Mouse (Mus musculus): ENCODE data around the gene Pkn3. TPM values are rescaled to one million over a fixed set of nuclear protein-coding genes. Genes with fewer than 3 reads are reported as not detected.

The Pkn3 gene
- total RNA-seq, 1 experiment from 2014 or later, result 8.6 TPM

Other genes starting within 250 kb of the Pkn3 start
- 11.3 and 11.6 TPM in 2 replicates for gene Cercam, start 208.5 kb upstream of the Pkn3 start, total RNA-seq (2021)
- 51.0 and 66.3 TPM in 2 replicates for gene Odf2, start 188.5 kb upstream of the Pkn3 start, total RNA-seq (2021)
- gene Gle1, start 142.3 kb upstream of the Pkn3 start, total RNA-seq (2021), result 39.1 and 41.9 TPM in 2 replicates
- 206 and 225 TPM in 2 replicates for gene Sptan1, start 112.1 kb upstream of the Pkn3 start, total RNA-seq (2021)
- 18.5 and 26.6 TPM in 2 replicates for gene Wdr34, start 28.8 kb upstream of the Pkn3 start, total RNA-seq (2021)
- gene Set, start 20.3 kb upstream of the Pkn3 start, total RNA-seq (2021), result 244 and 253 TPM in 2 replicates
- gene Zdhhc12, start 16.0 kb downstream of the Pkn3 start, total RNA-seq (2021), result 26.0 and 27.4 TPM in 2 replicates
- 40.0 and 51.7 TPM in 2 replicates for gene Zer1, start 46.9 kb downstream of the Pkn3 start, total RNA-seq (2021)
- 54.0 and 71.3 TPM in 2 replicates for gene Tbc1d13, start 56.1 kb downstream of the Pkn3 start, total RNA-seq (2021)
- 29.5 and 34.8 TPM in 2 replicates for gene Endog, start 93.8 kb downstream of the Pkn3 start, total RNA-seq (2021)
- 25.9 and 28.7 TPM in 2 replicates for gene Spout1, start 100.8 kb downstream of the Pkn3 start, total RNA-seq (2021)
- 25.7 and 28.7 TPM in 2 replicates for gene Kyat1, start 128.2 kb downstream of the Pkn3 start, total RNA-seq (2021)
- 51.1 and 52.2 TPM in 2 replicates for gene Lrrc8a, start 160.0 kb downstream of the Pkn3 start, total RNA-seq (2021)
- gene Gm28035, start 162.9 kb downstream of the Pkn3 start, total RNA-seq (2021), result 1.5 and 2.9 TPM in 2 replicates
- gene Phyhd1, start 188.5 kb downstream of the Pkn3 start, total RNA-seq (2021), result 9.6 and 18.1 TPM in 2 replicates
- not detected in 2 replicates for gene Gm28038, start 203.4 kb downstream of the Pkn3 start, total RNA-seq (2021)
- gene Dolk, start 208.7 kb downstream of the Pkn3 start, total RNA-seq (2021), result 39.7 and 47.3 TPM in 2 replicates
- gene Nup188, start 208.7 kb downstream of the Pkn3 start, total RNA-seq (2021), result 38.0 and 38.9 TPM in 2 replicates

All from adrenal gland, postnatal 25 days (tissue).